ENCODE assay signal across 13 mouse cellular contexts in the genomic region with DNA sequence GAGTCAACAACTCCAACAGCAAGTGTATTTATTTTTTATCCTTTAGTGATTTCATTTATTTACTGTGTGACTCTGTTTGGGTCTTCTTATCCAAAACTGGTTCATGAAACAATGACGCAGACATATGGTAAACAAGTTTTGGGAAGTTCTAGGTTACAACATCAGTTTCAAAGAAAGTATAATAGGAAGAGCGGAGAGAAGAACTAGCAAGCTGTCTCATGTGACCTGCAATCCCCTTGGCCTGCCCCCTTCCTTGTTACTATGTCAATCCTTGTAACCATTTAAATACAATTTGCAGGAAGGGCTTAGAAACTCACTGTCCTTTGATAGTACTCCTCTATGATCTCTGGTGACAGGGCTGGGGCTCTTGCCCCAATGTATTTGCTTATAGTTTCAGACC.
"Had no signal": no experiment of that assay in that cellular context is flagged by ENCODE, and none has a peak within 500 bp of the region (broad histone marks: within the 10 kb centered on the region; RNA-seq: fewer than 3 reads in every experiment).

No protein-coding gene starts in this region.

- DNase-seq: kidney, adult 18-20 months; kidney, postnatal 14 days; layer of hippocampus, adult 9-11 months; layer of hippocampus, postnatal 36 days; midbrain, embryonic 14.5 days; retina, postnatal 1 day; right cerebral cortex, postnatal 4 days; thymus, postnatal 4 days had no signal

- H3K9ac ChIP-seq: intestine, embryonic 15.5 days; limb, embryonic 15.5 days; liver, embryonic 15.5 days; lung, embryonic 15.5 days; neural tube, embryonic 12.5 days had no signal

- H3K4me1 ChIP-seq: intestine, embryonic 15.5 days; limb, embryonic 15.5 days; liver, embryonic 15.5 days; lung, embryonic 15.5 days; neural tube, embryonic 12.5 days had no signal

- H3K27ac ChIP-seq: intestine, embryonic 15.5 days; limb, embryonic 15.5 days; liver, embryonic 15.5 days; lung, embryonic 15.5 days; neural tube, embryonic 12.5 days had no signal

- H3K27me3 ChIP-seq: intestine, embryonic 15.5 days; limb, embryonic 15.5 days; liver, embryonic 15.5 days; lung, embryonic 15.5 days; neural tube, embryonic 12.5 days had no signal

- H3K36me3 ChIP-seq: intestine, embryonic 15.5 days; limb, embryonic 15.5 days; liver, embryonic 15.5 days; lung, embryonic 15.5 days; neural tube, embryonic 12.5 days had no signal

- H3K9me3 ChIP-seq: intestine, embryonic 15.5 days; limb, embryonic 15.5 days; liver, embryonic 15.5 days; lung, embryonic 15.5 days; neural tube, embryonic 12.5 days had no signal

- H3K4me3 ChIP-seq: intestine, embryonic 15.5 days; limb, embryonic 15.5 days; liver, embryonic 15.5 days; lung, embryonic 15.5 days; neural tube, embryonic 12.5 days had no signal

- H3K4me2 ChIP-seq: intestine, embryonic 15.5 days; limb, embryonic 15.5 days; liver, embryonic 15.5 days; lung, embryonic 15.5 days; neural tube, embryonic 12.5 days had no signal

- ATAC-seq: intestine, embryonic 15.5 days had no signal
